Mouse (Mus musculus): ENCODE results near the gene Cdc42ep2.

Cdc42ep2 gene

DNA sequence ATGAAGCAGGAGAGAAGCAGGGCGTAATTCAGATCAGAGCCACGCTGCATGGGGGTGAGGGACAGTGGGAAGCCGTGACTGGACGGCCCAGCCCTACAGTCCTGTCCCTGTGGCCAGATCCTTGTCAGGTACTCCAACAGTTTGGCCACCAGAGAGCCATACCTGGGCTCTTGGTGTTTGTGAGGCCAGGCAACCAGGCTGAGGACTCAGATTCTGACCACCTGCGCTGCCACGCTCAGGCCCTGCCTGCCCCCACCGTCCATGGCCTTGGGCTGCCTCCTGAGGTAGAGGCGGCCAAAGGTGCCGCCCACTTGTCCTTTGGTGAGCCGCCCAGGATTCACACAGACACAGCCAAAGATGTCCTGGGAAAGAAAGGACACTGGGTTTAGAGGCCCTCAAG lies 16.0 kb upstream of the Cdc42ep2 start:
- no peak for DNase-seq

DNA sequence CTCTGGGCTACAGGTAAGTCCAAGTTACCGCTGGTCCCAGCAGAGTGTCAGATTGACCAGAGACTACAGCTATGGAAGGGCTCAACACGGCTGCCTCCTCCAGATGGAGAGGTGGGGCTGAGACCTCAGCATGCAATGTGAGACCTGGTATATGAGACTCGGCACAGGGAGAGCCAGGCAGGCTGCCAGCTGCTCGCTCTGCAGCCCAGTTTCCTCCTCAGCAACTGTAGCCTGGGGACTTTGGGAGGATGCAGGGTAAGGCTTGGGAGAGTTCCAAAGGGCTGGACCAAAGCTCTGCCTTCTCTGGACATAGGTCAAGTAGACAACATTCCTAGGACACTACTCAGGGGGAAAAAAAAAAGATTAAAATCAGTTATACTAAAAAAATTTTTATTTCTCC lies 15.6 kb upstream of the Cdc42ep2 start:
- DNase-seq: peak; percentile 47

DNA sequence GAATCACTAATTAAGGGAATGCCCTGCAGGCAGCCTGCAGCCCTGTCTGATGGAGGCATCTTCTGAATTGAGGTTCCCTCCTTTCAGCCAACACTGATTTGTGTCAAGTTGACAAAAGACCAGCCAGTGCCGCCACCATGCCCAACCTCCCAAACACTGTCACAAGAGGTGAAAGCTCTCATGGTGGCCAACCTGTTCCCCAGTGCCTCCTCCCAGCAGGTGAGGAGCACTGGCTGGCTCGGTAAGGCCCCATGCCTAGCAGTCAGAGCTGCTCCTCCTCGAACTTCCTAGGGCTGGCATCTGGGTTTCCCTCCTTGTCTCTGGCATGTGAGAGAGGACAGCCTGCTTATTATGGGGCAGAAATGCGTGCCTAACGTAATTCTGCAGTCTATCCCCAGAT lies 15.1 kb upstream of the Cdc42ep2 start:
- DNase-seq: no peak

DNA sequence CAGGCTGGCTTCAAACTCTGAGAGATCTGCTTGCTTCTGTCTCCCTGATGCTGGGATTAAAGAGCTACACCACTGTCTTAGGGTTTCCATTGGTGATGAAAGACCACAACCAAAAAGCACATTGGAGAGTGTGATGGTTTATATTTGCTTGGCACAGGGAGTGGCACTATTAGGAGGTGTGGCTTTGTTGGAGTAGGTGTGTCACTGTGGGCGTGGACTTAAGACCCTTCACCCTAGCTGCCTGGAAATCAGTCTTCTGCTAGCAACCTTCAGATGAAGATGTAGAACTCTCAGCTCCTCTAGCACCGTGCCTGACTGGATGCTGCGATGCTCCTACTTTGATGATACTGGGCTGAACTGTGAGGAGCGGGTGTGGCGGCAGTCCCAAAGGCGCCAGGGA lies 13.9 kb upstream of the Cdc42ep2 start:
- DNase-seq: no peak

DNA sequence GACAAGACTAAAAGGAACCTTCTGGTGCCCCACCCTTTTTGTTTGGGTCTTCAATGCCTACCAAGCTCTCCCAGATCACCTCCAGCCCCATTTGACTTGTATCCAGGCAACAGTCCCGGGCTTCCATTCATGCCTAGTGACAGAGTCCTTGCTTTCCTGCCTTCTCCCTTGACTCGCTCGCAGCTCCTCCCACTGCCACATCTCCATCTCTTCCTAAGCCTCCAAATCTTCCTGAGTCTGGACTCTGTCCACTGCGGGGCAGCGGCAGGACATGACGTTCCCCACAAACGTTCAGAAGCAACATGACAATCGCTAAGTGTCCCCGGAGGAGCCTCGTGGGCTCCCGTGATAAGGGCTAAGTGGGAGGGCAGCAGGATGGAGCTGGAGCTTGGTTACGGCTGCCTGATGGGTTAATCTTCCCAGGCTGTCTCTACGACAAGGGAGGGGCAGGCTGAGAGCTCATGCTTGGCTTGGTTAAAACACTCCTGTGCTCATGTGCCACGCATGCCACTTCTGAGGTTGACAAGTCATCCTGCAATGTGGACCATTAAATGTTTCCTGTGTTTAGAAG lies 13.3 kb upstream of the Cdc42ep2 start:
- DNase-seq: no peak

DNA sequence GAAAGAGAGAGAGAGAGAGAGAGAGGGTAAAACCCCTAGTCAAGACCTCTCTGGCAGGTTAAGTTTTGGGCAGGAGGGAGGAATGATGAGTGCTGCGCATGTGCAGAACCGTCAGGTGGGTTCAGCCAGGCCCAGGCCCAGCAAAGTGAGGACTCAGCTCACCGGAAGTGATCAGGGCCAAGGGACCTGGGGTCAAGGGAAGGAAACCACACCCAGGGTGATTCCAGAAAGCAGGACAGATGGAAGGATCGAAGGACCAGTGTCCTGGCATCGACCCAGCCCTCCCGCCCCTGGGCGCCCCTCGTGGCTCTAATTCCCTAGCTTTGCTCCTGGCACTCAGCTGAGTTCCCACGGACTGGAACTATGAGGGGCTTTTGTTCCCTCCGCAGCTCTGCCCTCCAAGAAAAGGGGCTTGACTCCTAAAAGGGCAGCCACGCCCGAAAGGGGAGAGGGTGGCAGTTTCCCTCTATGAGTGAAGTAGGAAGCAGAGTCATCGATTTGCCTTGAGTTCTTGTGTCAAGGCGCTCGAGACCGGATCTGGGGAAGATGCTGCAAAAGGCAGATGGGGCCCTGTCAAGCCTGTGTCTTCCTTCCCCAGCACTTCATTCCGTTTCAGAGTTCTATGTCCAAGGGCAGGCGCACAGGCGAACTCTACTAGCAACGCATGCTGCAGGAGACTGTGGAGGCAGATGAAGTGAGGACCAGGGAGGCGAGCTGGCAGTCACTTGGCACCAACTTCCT lies 12.6 kb upstream of the Cdc42ep2 start:
- no peak for DNase-seq

DNA sequence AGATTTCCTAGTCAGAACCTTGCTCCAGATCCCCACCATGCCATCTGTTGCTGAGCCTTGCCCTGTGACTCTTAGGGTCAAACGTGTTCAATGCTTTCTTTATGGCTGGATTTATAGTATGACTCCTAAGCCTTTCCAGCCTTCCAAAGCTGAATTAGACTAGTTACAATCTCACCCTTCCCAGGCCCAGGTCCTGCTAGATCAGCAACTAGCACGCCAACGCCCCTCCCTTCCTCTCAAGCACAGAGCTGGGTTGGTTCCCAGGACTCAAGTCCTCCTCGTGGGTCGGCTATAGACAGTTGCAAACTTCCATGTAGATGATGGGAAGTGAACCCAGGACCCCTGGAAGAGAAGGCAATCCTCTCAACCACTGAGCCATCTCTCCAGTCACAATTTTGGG lies 11.1 kb upstream of the Cdc42ep2 start:
- no peak for DNase-seq

DNA sequence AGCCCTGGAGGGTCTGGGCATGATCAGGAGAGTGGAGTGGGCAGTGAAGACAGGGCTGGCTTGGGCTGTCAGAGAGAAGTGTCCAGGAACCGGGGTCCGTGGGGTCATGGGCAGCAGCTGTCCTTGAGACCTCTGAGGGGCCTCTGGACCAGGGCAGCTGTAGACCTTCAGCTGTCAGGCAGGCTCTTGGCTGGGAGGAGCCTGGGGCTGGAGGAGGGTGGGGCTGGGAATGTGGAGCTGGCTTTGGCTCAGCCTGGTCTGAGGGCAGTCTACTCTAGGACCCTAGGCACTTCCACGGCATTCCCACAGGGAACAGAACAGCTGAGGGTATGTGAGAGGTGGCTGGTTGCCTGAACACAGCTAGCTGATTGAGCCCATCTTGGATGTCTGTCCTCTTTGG lies 10.7 kb upstream of the Cdc42ep2 start:
- no peak for DNase-seq

DNA sequence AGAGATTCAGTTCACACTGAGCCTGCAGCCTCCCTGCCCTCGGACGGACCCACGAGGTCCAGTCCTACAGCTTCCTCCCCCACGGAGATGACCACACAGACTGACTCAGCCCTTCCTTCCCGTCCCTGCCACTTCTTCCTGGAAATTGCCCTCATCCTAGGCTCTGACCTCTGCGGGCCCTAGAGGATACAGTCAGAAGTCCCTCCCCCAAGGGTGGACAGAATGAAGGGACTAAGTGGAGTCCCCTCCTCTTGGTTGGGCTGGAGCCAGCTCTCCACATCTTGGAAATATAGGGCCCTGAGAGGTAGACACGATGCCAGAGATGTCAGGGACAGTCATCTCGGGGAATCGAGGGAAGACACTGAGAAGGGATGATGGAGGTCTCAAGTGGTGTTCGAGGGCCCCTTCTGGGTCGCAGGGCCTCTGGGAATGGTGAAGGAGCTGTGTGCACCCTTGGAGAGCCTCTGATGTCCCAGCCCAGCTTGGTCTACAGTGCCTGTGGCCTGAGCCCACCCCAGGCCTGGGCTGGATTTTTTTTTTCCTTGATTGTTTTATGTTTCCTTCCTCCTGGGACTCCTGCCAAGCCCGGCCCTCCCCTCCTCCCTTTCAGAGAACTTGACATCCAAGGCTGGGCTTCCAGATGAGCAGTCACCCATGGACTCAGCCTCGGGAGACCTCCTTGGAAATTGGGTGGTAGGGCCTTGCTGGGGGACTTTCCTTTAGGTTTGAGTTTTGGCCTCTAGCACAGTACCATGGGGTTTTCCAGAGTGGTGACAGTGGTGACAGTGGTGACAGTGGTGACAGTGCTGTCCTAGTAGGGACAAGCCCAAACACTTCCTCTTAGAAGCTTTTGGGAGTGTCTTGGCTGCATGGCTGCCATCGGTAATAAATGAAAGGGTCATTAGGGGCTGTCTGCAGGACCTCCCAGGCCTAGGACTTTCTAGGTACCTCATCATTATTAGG lies 5.3 kb upstream of the Cdc42ep2 start:
- DNase-seq: peak; percentile 29

DNA sequence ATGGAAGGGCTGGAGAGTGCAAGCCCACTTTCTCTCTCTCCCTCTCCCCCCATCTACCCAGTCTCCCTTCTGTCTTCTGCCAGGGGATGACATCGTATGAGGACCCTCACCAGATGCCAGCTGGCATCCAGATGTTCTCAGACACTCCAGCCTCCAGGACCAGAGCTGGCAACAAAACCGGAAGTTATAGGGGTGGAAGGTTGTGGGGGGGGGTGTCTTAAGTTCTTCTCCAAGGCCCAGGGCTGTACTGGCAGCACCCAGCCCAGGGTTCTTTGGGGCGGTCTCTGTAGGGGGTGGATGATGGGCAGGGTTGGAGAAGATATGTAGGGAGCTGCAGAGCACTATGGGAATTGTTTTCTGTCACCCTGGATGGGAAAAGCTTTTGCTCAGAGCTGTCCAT lies 3.9 kb upstream of the Cdc42ep2 start:
- DNase-seq: no peak

DNA sequence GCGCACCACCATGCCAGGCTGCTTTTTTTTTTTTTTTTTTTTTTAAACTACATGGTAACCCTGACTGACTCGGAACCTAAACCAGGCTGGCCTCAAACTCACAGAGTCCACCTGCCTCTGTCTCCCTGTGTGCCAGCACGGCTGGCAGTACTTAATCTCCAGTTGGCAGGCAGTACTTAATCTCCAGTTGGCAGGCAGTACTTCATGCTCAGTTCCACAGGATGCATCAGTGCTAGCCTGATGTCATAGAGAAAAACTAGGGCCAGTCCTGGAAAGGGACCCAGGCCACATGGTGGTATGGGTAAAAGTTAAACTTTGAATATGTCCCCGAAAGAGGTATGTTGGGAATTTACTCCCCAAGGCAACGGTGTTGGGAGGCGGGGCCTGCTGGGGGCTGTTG lies 3.5 kb upstream of the Cdc42ep2 start:
- DNase-seq: no peak

DNA sequence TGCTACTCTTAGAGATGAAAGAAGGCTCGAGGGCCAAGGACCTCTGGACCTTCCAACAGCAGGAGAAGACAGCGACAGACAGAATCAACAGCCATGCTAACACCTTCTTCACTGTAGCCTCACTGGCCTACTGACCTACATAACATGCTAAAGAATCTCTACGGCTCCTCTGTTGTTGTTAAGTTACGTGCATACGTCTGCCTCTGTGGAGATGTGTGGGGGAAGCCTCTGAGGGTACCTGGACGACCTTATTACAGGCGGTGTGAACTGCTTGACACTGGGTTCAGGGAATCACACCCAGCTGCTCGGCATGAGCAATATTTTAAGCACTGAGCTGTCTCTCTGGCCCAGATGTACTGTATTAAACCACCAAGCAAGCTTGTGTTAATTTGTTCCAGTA lies 2.9 kb upstream of the Cdc42ep2 start:
- DNase-seq: no peak

DNA sequence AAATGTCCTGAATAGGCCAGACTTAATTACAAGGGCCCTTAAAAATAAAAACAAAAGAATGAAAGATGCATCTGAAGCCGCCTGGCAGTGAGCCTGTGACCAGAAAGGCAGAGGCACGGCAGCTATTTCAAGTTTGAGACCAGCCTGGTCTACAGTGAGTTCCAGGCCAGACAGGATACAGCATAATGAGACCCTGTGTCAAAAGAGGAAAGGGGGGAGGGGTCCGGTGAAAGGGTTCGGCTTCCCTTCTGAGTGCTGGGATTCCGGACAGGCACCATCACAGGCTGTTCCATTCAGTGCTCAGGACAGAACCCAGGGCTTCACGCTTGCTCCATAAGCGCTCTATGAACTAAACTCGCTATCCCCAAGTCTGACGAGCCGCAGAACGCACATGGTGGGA lies 2.4 kb upstream of the Cdc42ep2 start:
- no peak for DNase-seq

DNA sequence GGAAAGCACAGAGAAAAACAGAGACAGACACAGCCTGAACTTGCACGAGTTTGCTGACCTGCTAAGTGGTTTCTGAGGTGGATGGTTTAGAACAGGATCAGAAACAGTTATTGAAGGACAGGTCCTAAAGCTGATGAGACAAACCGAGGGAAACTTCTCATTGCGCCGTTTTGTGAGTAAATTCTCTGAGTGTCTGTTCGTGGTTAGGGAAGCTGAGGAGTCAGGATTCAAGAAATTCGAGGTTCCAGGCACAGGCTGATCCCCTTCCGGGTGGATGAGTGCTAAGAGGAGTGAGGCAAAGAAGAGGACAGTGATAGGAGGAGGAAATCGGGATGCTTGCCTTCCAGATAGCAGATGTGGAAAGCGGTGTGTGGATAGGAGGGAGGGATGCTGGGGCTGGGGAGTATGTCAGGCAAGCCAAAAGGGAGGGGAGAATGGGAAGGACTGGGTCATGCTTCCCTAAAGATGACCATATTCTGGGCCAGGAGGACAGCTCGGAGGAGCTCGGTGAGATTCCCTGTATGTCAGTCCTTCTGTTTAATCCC lies 767 bp upstream of the Cdc42ep2 start:
- no peak for DNase-seq

DNA sequence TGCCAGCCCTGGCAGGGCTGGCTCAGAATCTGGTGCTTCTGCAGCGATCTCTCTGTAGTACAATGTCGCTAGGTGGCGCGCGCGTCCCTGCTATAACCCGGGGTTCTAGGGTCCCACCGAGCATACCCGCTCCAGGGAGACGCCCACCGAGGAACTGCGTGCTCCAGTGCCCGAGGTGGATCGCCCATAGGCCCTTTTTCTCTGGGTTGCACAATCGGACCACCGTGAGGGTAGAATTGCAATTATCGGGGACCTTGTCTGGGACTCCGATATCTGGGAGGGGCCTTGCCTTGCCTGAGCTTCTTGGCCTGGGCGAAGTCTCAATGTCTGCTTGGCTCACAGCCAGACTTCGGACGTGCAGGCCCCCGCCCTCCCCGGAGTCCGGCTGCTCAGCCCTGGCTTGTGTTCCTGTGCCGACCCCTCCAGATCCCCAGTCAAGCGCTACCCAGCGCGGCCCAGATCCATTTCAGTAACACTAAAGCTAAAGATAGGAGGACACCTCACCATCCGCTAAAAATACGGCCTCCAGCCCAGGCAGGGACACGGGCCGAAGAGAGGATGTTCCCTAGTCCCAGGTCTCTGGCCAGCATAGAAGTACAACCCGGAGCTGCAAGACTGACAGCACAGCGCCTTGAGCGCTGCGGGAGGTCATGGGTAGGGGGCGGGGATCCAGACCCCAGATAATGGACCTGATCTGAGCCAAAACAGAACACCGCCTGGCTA lies 465 bp downstream of the Cdc42ep2 start:
- DNase-seq: peak; percentile 100

DNA sequence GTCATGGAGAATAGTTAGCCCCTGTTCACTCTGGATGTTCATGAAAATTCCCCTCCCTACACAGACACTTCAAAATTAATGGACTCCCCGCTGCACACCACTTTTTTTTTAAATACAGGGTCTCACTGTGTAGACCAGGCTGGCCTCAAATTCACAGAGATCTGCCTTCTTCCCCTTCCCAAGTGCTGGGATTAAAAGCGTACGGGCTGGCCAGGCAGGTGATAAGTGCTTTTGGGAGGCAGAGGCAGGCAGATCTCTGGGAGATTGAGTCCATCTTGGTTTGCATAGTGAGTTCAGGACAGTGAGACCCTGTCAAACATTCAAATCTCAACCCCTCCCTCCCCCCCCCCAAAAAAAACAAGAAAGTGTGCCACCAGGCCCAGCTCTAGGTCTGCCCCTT lies 1.7 kb downstream of the Cdc42ep2 start:
- no peak for DNase-seq

DNA sequence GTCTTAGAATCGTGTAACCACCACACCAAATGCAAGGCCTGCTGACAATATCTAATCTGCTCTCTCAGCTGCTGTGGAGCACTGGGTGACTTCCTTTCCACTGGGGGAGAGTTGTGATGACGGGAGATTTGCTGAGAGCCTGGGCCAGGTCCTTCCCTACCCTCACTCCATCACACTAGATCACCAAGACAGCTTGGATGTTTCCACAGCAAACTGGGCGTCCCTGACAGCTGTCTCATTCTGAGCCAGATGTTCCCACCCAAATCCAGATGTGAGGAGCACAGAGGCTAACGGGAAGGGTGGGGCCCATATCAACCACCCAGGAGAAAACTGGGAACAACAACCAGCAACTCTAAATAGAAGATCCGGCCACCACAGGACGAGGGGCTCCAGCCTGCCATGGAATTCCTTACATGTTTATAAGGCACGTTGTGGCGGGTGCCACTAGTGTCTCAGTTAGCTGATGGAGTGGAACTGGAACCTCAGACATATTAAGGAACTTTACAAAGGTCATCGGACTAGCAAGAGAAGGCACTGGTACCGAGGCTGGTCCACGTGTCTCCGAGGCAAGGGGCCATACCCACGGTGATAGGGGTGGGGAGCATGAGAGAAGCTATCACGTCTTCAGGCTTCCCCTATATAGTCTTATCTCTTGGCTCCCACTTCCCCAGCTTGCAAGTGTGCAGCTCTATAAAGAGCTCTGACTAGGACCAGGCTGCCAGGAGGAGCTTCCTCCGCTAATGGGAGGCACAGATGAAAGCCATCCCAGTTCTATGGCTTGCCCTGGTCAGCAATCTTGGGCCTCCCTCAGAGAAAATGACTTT lies 2.3 kb downstream of the Cdc42ep2 start:
- DNase-seq: no peak

DNA sequence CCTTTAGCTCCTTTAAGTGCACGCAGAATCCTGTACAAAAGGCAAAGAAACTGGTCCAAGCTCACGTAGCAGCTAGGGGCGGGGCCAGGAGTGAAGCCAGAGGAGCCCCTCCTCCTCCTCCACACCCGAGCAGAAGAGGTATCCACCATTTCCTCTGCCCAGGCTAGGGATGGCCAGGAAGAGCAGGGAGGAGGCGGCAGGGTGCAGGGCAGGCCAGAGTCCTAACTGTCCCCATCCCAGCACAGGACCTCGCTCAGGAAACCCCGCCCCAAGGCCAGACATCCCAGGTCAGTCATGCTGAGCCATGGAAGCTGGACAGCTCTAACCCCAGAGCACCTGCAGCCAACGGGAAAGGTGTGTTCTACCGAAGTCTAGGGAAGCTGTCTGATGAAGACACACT lies 2.9 kb downstream of the Cdc42ep2 start:
- no peak for DNase-seq

DNA sequence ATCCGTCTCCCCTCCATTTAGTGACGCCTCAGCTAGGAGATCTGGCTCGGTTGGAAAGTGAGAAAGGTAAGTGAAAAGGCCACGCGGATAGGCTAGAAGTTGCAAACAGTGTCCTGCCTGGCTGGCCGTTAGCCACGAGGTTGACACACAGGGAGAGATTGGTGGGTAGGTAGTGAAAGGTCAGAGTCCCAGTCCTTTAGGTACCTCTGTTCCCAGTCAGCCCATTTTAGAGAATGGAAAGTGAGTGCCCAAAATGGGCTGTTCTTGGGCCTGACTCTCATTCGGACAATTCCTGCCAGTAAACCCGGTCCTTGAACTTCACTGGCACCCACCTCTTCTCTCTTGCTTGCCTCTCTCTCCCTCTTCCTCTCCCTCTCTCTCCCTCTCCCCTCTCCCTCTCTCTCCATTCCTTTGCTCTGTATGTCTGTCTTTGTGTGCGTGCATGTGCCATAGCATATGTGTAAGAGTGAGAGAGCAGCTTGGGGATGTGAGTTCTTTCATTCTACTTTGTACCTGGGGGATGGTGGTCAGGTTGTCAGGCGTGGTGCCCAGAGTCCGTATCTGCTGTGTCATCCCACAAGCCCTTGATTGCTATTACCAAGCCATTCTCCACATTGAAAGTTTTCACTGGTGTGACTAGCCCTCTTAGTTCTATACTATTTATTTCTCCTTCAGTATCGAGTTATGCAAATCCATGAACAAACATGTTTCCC lies 11.5 kb downstream of the Cdc42ep2 start, which contains the start of gene Dpf2:
Dpf2 (minus strand) TSS at position 4 of the 713 bp plus-strand sequence.
- no peak for DNase-seq

DNA sequence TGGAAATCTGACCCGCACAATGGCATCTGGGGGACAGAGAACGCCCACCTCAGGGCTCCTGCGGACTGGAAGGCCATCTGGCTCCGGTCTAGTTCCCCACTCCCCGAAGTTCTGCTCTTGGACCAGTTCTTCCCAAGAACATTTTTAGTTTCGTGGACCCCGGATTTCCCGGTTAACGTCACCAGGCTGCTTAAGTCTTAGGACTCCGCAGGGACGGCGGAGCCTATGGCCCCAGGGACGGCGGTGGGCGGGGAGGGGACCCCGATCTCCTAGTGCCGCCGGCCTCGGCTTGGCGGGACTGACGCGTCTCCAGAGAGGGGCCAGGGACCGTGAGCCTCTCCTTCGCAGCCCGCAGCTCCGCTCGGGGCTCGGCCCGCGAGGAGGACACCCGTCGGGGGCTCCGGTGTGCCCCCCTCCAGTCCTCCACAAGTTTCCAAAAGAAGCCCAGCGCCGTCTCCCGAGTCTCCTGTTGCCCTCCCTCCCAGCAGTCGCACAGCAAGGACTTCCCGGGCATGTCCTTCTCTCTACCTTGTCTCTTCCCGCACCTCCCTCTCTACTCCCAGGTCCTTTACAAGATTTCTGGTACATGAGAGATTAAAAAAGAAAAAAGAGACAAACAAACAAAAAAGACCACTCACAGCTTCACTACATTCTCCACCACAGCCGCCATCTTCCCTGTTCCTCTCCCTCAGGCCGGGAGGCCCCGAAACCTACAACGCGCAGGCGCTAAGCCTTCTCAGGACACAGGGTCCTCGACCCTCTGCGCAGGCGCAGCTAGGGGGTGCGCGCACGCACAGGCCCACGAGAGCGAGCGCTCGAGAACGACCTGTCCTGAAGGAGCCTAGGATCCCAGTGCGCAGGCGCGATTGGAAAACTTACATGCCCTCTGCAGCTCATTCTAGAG lies 12.3 kb downstream of the Cdc42ep2 start:
- peak; percentile 99 for DNase-seq
